Comparison of ENCODE assay signal across 23 mouse cellular contexts in genomic region chr9:106776116-106776515, GRCm38 (mm10).
"Had no signal": no experiment of that assay in that cellular context is flagged by ENCODE, and none has a peak within 500 bp of the region (broad histone marks: within the 10 kb centered on the region; RNA-seq: fewer than 3 reads in every experiment).

No protein-coding gene starts in this region.

- DNase-seq: gastrocnemius, adult 2 months; gastrocnemius, postnatal 10 days; gastrocnemius, postnatal 25 days; heart, postnatal 10 days; heart, postnatal 36 days; kidney, adult 18-20 months; kidney, adult 8-10 months; kidney, postnatal 10 days; kidney, postnatal 25 days; kidney, postnatal 4 days; left cerebral cortex, postnatal 4 days; liver, embryonic 13.5 days had no signal

- H3K4me1 ChIP-seq: hindbrain, embryonic 10.5 days; intestine, embryonic 15.5 days; limb, embryonic 13.5 days; limb, embryonic 15.5 days had no signal

- H3K4me2 ChIP-seq: hindbrain, embryonic 12.5 days; hindbrain, embryonic 14.5 days; intestine, embryonic 15.5 days; limb, embryonic 13.5 days; limb, embryonic 15.5 days; liver, embryonic 13.5 days had no signal

- ATAC-seq: forebrain, embryonic 16.5 days; hindbrain, embryonic 16.5 days; inflammation-experienced regulatory T-cells, adult 6 months; intestine, embryonic 15.5 days; intestine, postnatal 0 days had no signal

- H3K27ac ChIP-seq: gastrocnemius, adult 2 months; hindbrain, embryonic 10.5 days; hindbrain, embryonic 12.5 days; hindbrain, embryonic 14.5 days; intestine, embryonic 15.5 days; layer of hippocampus, adult 2 months; limb, embryonic 13.5 days; limb, embryonic 15.5 days; liver, embryonic 13.5 days had no signal

- H3K9ac ChIP-seq: hindbrain, embryonic 12.5 days; hindbrain, embryonic 14.5 days; intestine, embryonic 15.5 days; limb, embryonic 13.5 days; limb, embryonic 15.5 days; liver, embryonic 13.5 days had no signal

- H3K27me3 ChIP-seq: hindbrain, embryonic 12.5 days; intestine, embryonic 15.5 days; limb, embryonic 13.5 days; limb, embryonic 15.5 days; liver, embryonic 13.5 days had no signal

- H3K4me3 ChIP-seq: gastrocnemius, adult 2 months; hindbrain, embryonic 10.5 days; hindbrain, embryonic 12.5 days; intestine, embryonic 15.5 days; layer of hippocampus, adult 2 months; limb, embryonic 13.5 days; limb, embryonic 15.5 days; liver, embryonic 13.5 days had no signal

- H3K36me3 ChIP-seq: hindbrain, embryonic 10.5 days; hindbrain, embryonic 12.5 days; intestine, embryonic 15.5 days; limb, embryonic 13.5 days; limb, embryonic 15.5 days; liver, embryonic 13.5 days had no signal

- H3K9me3 ChIP-seq: hindbrain, embryonic 10.5 days; hindbrain, embryonic 12.5 days; intestine, embryonic 15.5 days; limb, embryonic 13.5 days; limb, embryonic 15.5 days; liver, embryonic 13.5 days had no signal
